Mouse (Mus musculus): ENCODE measurements around the gene Fndc3b. TPM values are rescaled to one million over a fixed set of nuclear protein-coding genes. Genes with fewer than 3 reads are reported as not detected.
"Not testable (repeated sequence)": the region's sequence is repeated elsewhere in the genome, so short reads cannot be mapped to it uniquely, and the experiment has no call there.

Fndc3b gene
- polyA plus RNA-seq, 1 experiment from 2014 or later: 14.9 TPM

DNA sequence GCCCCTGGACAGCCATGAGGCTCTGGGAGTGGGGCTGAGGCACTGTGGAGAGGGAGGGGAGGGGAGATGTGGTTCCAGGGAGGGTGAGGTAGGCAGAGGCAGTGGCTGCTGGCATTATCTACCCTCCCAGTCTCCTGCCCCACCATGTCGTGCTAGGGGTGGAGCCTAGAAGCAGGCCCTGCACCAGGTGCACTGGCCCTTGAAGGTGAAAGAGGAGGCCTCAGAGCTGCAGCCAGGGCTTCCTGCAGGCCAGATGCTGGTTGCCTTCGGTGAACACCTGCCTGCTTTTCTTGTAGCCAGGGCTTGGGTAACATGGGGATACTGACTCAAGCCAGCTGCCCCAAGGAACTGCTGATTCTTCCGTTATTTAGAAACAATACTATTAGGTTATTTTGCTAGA, 226.4 kb downstream of the Fndc3b start:
- no peak overlapping the region for H3K4me2 ChIP-seq (ENCODE audit: low read depth, low read length)
- no peak overlapping the region for H3K9ac ChIP-seq (replicated peaks)
- peaks cover 56% of the 10 kb centered on the region for H3K36me3 ChIP-seq (replicated peaks; ENCODE audit: insufficient read depth, low read length)
- no peak for ATAC-seq
- no peak for TF ChIP-seq CTCF (IDR thresholded peaks at IDR 0.05; ENCODE audit: low read depth)
- TF ChIP-seq EP300 (IDR thresholded peaks at IDR 0.05; ENCODE audit: low read depth): no peak
- no peak for DNase-seq
- H3K4me3 ChIP-seq (ENCODE audit: low read depth, low read length): no peak overlapping the region
- H3K9me3 ChIP-seq (ENCODE audit: low read length): no peaks in the 10 kb centered on the region
- WGBS (ENCODE audit: insufficient replicate concordance): 62% methylated on average over 3 of the region's 3 CpGs
- H3K4me1 ChIP-seq (ENCODE audit: insufficient read depth): no peaks in the 10 kb centered on the region
- H3K27ac ChIP-seq (ENCODE audit: low read depth): no peak overlapping the region
- no peaks in the 10 kb centered on the region for H3K27me3 ChIP-seq (ENCODE audit: insufficient read depth, low read length)

DNA sequence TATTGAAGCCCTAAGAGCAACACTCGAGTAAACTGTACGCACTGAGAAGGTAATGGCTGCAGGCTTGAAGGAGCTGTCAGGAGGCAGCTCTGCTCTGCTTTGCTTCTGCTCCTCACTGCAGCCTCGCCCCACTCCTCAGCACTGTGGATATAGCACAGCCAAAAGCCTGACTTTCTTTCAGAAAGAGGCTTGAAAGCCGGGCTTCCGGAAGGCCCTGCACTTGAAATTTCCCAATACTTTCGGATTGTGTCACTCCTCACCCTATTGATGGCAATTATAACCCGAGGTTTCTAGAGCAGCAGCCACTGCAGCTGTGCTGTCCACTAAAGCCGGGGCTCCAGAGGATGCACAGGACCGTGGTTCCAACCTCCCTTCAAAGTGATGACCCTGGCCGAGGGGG, 227.3 kb downstream of the Fndc3b start:
- 75% methylated on average over 10 of the region's 10 CpGs for WGBS (ENCODE audit: insufficient replicate concordance)
- Histone ChIP-seq H3K9me3 (ENCODE audit: low read length) (no peaks in the 10 kb centered on the region), H3K4me3 (ENCODE audit: low read depth, low read length) (no peak overlapping the region), H3K27ac (ENCODE audit: low read depth) (no peak overlapping the region), H3K36me3 (replicated peaks; ENCODE audit: insufficient read depth, low read length) (peaks cover 55% of the 10 kb centered on the region), H3K4me1 (ENCODE audit: insufficient read depth) (no peaks in the 10 kb centered on the region), H3K9ac (replicated peaks) (no peak overlapping the region), H3K4me2 (ENCODE audit: low read depth, low read length) (no peak overlapping the region), H3K27me3 (ENCODE audit: insufficient read depth, low read length) (no peaks in the 10 kb centered on the region)
- DNase-seq: no peak
- no peak for TF ChIP-seq CTCF (IDR thresholded peaks at IDR 0.05; ENCODE audit: low read depth)
- no peak for TF ChIP-seq EP300 (IDR thresholded peaks at IDR 0.05; ENCODE audit: low read depth)
- no peak for ATAC-seq

DNA sequence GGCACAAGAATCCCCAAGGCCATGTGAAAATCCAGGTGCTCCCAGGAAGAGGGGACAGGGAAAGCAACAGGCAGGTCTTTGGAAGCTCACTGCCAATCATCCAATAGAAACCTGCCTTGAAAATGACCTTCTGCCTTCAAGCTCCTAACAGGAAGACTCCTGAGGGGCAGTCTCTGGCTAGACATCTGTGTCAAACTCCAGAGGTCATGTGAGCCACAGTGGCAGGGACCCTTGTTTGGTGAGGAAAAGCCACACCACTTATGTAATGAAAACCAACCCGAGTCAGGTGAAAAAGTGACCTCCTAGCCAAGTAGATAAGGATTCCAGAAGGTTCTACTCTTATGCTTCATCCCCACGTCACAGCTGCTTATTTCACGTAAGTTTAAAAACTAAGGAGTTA, 227.8 kb downstream of the Fndc3b start:
- no peaks in the 10 kb centered on the region for H3K4me1 ChIP-seq (ENCODE audit: insufficient read depth)
- no peak overlapping the region for H3K4me2 ChIP-seq (ENCODE audit: low read depth, low read length)
- H3K4me3 ChIP-seq (ENCODE audit: low read depth, low read length): no peak overlapping the region
- H3K36me3 ChIP-seq (replicated peaks; ENCODE audit: insufficient read depth, low read length): peaks cover 53% of the 10 kb centered on the region
- no peak overlapping the region for H3K27ac ChIP-seq (ENCODE audit: low read depth)
- H3K9ac ChIP-seq (replicated peaks): no peak overlapping the region
- WGBS (ENCODE audit: insufficient replicate concordance): 61% methylated on average over 3 of the region's 3 CpGs
- ATAC-seq: no peak
- DNase-seq: no peak
- TF ChIP-seq EP300 (IDR thresholded peaks at IDR 0.05; ENCODE audit: low read depth) (no peak), CTCF (IDR thresholded peaks at IDR 0.05; ENCODE audit: low read depth) (no peak)
- H3K9me3 ChIP-seq (ENCODE audit: low read length): no peaks in the 10 kb centered on the region
- no peaks in the 10 kb centered on the region for H3K27me3 ChIP-seq (ENCODE audit: insufficient read depth, low read length)

DNA sequence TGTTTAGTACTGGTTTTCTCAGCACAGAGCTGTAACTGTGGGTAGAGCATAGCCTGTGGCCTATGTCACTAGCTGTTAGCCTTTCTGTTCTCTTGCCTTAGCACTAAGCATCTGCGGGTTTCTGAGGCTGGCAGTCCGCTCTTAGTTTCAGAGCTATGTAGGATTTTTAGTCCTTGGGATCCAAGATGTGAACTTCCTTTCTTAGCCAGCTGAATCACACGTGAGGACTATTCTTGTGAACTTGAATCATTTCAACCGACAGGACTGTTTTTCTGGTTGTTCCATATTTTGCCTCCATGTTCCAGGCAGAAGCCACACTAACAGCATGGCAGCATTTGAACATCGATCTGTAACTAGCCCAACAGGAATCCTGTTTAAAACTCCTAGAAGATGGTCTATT, 229.4 kb downstream of the Fndc3b start:
- Histone ChIP-seq H3K36me3 (replicated peaks; ENCODE audit: insufficient read depth, low read length) (peaks cover 44% of the 10 kb centered on the region), H3K27me3 (ENCODE audit: insufficient read depth, low read length) (no peaks in the 10 kb centered on the region), H3K4me1 (ENCODE audit: insufficient read depth) (no peaks in the 10 kb centered on the region), H3K9me3 (ENCODE audit: low read length) (no peaks in the 10 kb centered on the region), H3K4me2 (ENCODE audit: low read depth, low read length) (no peak overlapping the region), H3K27ac (ENCODE audit: low read depth) (no peak overlapping the region), H3K9ac (replicated peaks) (no peak overlapping the region), H3K4me3 (ENCODE audit: low read depth, low read length) (no peak overlapping the region)
- no peak for DNase-seq
- ATAC-seq: no peak
- TF ChIP-seq CTCF (IDR thresholded peaks at IDR 0.05; ENCODE audit: low read depth): no peak
- TF ChIP-seq EP300 (IDR thresholded peaks at IDR 0.05; ENCODE audit: low read depth): no peak
- 77% methylated on average over 5 of the region's 5 CpGs for whole genome bisulfite sequencing (ENCODE audit: insufficient replicate concordance)

DNA sequence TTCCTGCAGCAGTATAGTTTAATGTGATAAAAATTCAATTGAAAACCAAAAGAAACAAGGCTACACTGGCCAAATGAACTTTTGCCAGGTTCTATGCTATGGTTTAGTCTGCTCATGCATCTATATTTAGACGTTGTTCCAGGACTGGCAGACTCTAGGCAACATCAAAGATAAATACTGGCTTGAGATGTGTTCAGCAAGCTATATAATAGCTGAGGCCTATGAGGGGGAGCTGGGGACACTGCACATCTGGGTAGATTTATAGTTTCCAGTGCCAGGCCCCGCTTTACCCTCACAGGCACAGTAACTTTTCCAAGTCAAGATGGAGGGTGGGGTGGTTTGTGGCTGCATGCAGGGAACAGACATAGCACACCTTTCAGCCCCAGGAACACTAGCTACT, 231.7 kb downstream of the Fndc3b start:
- DNase-seq (no peak), ATAC-seq (no peak)
- no peaks in the 10 kb centered on the region for H3K4me1 ChIP-seq (ENCODE audit: insufficient read depth)
- no peaks in the 10 kb centered on the region for H3K27me3 ChIP-seq (ENCODE audit: insufficient read depth, low read length)
- TF ChIP-seq CTCF (IDR thresholded peaks at IDR 0.05; ENCODE audit: low read depth) (no peak), EP300 (IDR thresholded peaks at IDR 0.05; ENCODE audit: low read depth) (no peak)
- H3K9ac ChIP-seq (replicated peaks): no peak overlapping the region
- peaks cover 40% of the 10 kb centered on the region for H3K36me3 ChIP-seq (replicated peaks; ENCODE audit: insufficient read depth, low read length)
- no peak overlapping the region for H3K4me2 ChIP-seq (ENCODE audit: low read depth, low read length)
- H3K9me3 ChIP-seq (ENCODE audit: low read length): no peaks in the 10 kb centered on the region
- H3K4me3 ChIP-seq (ENCODE audit: low read depth, low read length): no peak overlapping the region
- WGBS (ENCODE audit: insufficient replicate concordance): 74% methylated on average over 2 of the region's 2 CpGs
- no peak overlapping the region for H3K27ac ChIP-seq (ENCODE audit: low read depth)

DNA sequence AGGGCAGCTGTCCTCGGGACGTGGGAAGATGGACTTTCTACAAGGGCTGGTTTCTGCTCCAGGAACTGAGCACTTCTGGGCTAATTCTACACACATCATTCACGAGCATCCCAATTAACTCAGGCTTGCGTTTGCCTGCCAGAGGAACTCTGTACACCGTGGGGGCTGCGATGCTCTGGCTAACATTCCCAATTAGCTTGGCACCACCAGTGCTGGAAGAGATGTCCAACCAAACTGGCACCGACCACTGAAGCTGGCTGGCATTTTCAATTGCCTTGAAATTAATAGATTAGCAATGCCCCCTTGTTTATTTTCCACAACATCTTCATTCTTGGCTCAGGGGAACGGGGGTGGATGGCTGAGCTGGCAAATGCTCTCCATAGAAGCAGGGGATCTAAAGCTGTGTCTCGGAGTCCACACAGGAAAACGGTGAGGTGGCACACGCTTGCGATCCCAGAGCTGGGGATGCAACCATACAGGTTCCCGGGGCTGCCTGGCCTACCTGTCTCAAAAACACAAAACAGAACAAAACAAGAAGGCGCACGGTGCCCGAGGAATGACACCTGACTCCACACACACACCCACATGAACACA, 232.4 kb downstream of the Fndc3b start:
- Histone ChIP-seq H3K4me2 (ENCODE audit: low read depth, low read length) (no peak overlapping the region), H3K9me3 (ENCODE audit: low read length) (no peaks in the 10 kb centered on the region), H3K27me3 (ENCODE audit: insufficient read depth, low read length) (no peaks in the 10 kb centered on the region), H3K4me3 (ENCODE audit: low read depth, low read length) (no peak overlapping the region), H3K9ac (replicated peaks) (no peak overlapping the region), H3K36me3 (replicated peaks; ENCODE audit: insufficient read depth, low read length) (peaks cover 46% of the 10 kb centered on the region), H3K4me1 (ENCODE audit: insufficient read depth) (no peaks in the 10 kb centered on the region), H3K27ac (ENCODE audit: low read depth) (no peak overlapping the region)
- DNase-seq (no peak), ATAC-seq (no peak)
- 86% methylated on average over 16 of the region's 16 CpGs for whole genome bisulfite sequencing (ENCODE audit: insufficient replicate concordance)
- no peak for TF ChIP-seq EP300 (IDR thresholded peaks at IDR 0.05; ENCODE audit: low read depth)
- TF ChIP-seq CTCF (IDR thresholded peaks at IDR 0.05; ENCODE audit: low read depth): no peak

DNA sequence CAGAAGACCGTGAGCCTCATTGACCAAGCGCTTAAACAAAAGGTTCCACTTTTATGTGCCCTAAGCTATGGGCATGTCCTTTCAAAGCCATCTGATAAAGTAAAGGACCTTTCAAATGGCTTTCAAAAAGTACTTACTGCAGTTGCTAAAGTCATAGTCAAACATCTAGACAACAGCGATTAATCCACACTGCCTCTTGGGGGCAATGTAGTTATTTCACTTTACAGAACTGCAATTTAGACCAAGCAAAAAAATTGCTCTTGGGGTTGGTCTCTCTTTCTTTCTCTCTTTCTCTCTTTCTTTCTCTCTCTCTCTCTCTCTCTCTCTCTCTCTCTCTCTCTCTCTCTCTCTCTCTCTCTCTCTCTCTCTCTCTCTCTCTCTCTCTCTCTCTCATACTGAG, 233.4 kb downstream of the Fndc3b start:
- H3K4me1 ChIP-seq (ENCODE audit: insufficient read depth); ATAC-seq; H3K4me3 ChIP-seq (ENCODE audit: low read depth, low read length); H3K9me3 ChIP-seq (ENCODE audit: low read length); DNase-seq; H3K27me3 ChIP-seq (ENCODE audit: insufficient read depth, low read length); H3K4me2 ChIP-seq (ENCODE audit: low read depth, low read length); H3K27ac ChIP-seq (ENCODE audit: low read depth); H3K9ac ChIP-seq (replicated peaks): not testable (repeated sequence)
- 0 out of 2 replicates have a peak, but pooled peaks have one; percentile 11 for TF ChIP-seq CTCF (IDR thresholded peaks at IDR 0.05; ENCODE audit: low read depth)
- H3K36me3 ChIP-seq (replicated peaks; ENCODE audit: insufficient read depth, low read length): peaks cover 44% of the 10 kb centered on the region
- 76% methylated on average over 3 of the region's 3 CpGs for WGBS (ENCODE audit: insufficient replicate concordance)

Data from liver, postnatal 0 days (tissue).